Mouse (Mus musculus): ENCODE data around the gene Slu7.

Slu7 gene

GRCm38 (mm10) chr11:43425166-43425709 is 8.3 kb upstream of the Slu7 start:
- no peak for DNase-seq

GRCm38 (mm10) chr11:43425824-43426413 is 7.6 kb upstream of the Slu7 start, which contains the start of gene Pttg1:
TSS of gene Pttg1 (minus strand) at chr11:43426251.
- peak; percentile 87 for DNase-seq

- peak; percentile 31 for DNase-seq
Measured at GRCm38 (mm10) chr11:43426414-43426884, 7.1 kb upstream of the Slu7 start.

GRCm38 (mm10) chr11:43434024-43434407 is 472 bp downstream of the Slu7 start:
- DNase-seq, result no peak

GRCm38 (mm10) chr11:43441121-43441520 is 7.6 kb downstream of the Slu7 start:
- peak; percentile 1 for DNase-seq

- peak; percentile 1 for DNase-seq
Measured at GRCm38 (mm10) chr11:43443183-43443582, 9.6 kb downstream of the Slu7 start.

- DNase-seq, result peak; percentile 2
Measured at GRCm38 (mm10) chr11:43449916-43450315, 16.4 kb downstream of the Slu7 start.

- DNase-seq, result peak; percentile 1
Measured at GRCm38 (mm10) chr11:43451322-43451721, 17.8 kb downstream of the Slu7 start.

GRCm38 (mm10) chr11:43452266-43452665 is 18.7 kb downstream of the Slu7 start:
- peak; percentile 0 for DNase-seq

- DNase-seq, result no peak
Measured at GRCm38 (mm10) chr11:43463204-43463603, 29.7 kb downstream of the Slu7 start.

- no peak for DNase-seq
Measured at GRCm38 (mm10) chr11:43470118-43470517, 36.6 kb downstream of the Slu7 start.

- no peak for DNase-seq
Measured at GRCm38 (mm10) chr11:43470881-43471820, 37.6 kb downstream of the Slu7 start.

- no peak for DNase-seq
Measured at GRCm38 (mm10) chr11:43473115-43473514, 39.6 kb downstream of the Slu7 start.

- no peak for DNase-seq
Measured at GRCm38 (mm10) chr11:43473635-43474224, 40.2 kb downstream of the Slu7 start.

- DNase-seq, result no peak
Measured at GRCm38 (mm10) chr11:43474225-43474774, 40.8 kb downstream of the Slu7 start, which contains the start of gene C1qtnf2. TSS of gene C1qtnf2 (plus strand) at chr11:43474276.

GRCm38 (mm10) chr11:43479376-43479775 is 45.8 kb downstream of the Slu7 start:
- no peak for DNase-seq

GRCm38 (mm10) chr11:43480561-43480960 is 47.0 kb downstream of the Slu7 start:
- no peak for DNase-seq

GRCm38 (mm10) chr11:43481672-43482522 is 48.4 kb downstream of the Slu7 start:
- no peak for DNase-seq

- no peak for DNase-seq
Measured at GRCm38 (mm10) chr11:43483122-43483792, 49.7 kb downstream of the Slu7 start.

- DNase-seq, result no peak
Measured at GRCm38 (mm10) chr11:43484057-43484456, 50.5 kb downstream of the Slu7 start.

GRCm38 (mm10) chr11:43484652-43485051 is 51.1 kb downstream of the Slu7 start:
- no peak for DNase-seq

All from thymus, postnatal 14 days (tissue).